Mouse (Mus musculus) regulatory T cell (primary cell): ENCODE measurements around the gene Prkd3.

Experiments
- in situ Hi-C: fragments of 300-600 bp; cut with MboI, MseI; formaldehyde crosslinking; loops from one replicate; pipeline ENCODE4 v1.15.1; 2025; ENCODE audit warnings: high pct_unique_total_duplicates

The Prkd3 gene

GRCm38 (mm10) chr17:78999745-79000270 lies 20.8 kb downstream of the Prkd3 start:
- in situ Hi-C loops: no loop called here

GRCm38 (mm10) chr17:78999189-78999588 lies 21.4 kb downstream of the Prkd3 start:
- in situ Hi-C loops: no loop called here

- in situ Hi-C loops: no loop called here
Measured at GRCm38 (mm10) chr17:78998130-78998529, 22.5 kb downstream of the Prkd3 start.

- in situ Hi-C loops: no loop called here
Measured at GRCm38 (mm10) chr17:78994931-78995820, 25.4 kb downstream of the Prkd3 start.

GRCm38 (mm10) chr17:78994382-78994781 lies 26.2 kb downstream of the Prkd3 start:
- in situ Hi-C loops: no loop called here

GRCm38 (mm10) chr17:78993670-78994069 lies 26.9 kb downstream of the Prkd3 start:
- in situ Hi-C loops: no loop called here

GRCm38 (mm10) chr17:78992303-78993027 lies 28.2 kb downstream of the Prkd3 start:
- in situ Hi-C loops: no loop called here

- in situ Hi-C loops: no loop called here
Measured at GRCm38 (mm10) chr17:78991549-78991948, 29.1 kb downstream of the Prkd3 start.

GRCm38 (mm10) chr17:78989015-78989414 lies 31.6 kb downstream of the Prkd3 start:
- in situ Hi-C loops: no loop called here

- in situ Hi-C loops: no loop called here
Measured at GRCm38 (mm10) chr17:78983736-78984135, 36.9 kb downstream of the Prkd3 start.

GRCm38 (mm10) chr17:78983166-78983565 lies 37.5 kb downstream of the Prkd3 start:
- in situ Hi-C loops: no loop called here

GRCm38 (mm10) chr17:78968500-78968899 lies 52.1 kb downstream of the Prkd3 start:
- in situ Hi-C loops: no loop called here

GRCm38 (mm10) chr17:78966092-78966883 lies 54.3 kb downstream of the Prkd3 start:
- in situ Hi-C loops: no loop called here

GRCm38 (mm10) chr17:78964387-78964786 lies 56.2 kb downstream of the Prkd3 start:
- in situ Hi-C loops: no loop called here

- in situ Hi-C loops: no loop called here
Measured at GRCm38 (mm10) chr17:78959473-78959872, 61.1 kb downstream of the Prkd3 start.

GRCm38 (mm10) chr17:78953240-78953639 lies 67.4 kb downstream of the Prkd3 start:
- in situ Hi-C loops: no loop called here

- in situ Hi-C loops: no loop called here
Measured at GRCm38 (mm10) chr17:78952070-78952469, 68.5 kb downstream of the Prkd3 start.

GRCm38 (mm10) chr17:78951225-78951624 lies 69.4 kb downstream of the Prkd3 start:
- in situ Hi-C loops: no loop called here

- in situ Hi-C loops: no loop called here
Measured at GRCm38 (mm10) chr17:78942579-78942978, 78.0 kb downstream of the Prkd3 start.

- in situ Hi-C loops: no loop called here
Measured at GRCm38 (mm10) chr17:78938927-78939326, 81.7 kb downstream of the Prkd3 start.

- in situ Hi-C loops: no loop called here
Measured at GRCm38 (mm10) chr17:78937229-78937853, 83.3 kb downstream of the Prkd3 start.
